Mouse (Mus musculus) megakaryocyte, embryonic 14.5 days (primary cell): ENCODE measurements around the gene Taar7a. TPM values are rescaled to one million over a fixed set of nuclear protein-coding genes. Genes with fewer than 3 reads are reported as not detected.

Source experiments
- H3K27me3 ChIP-seq: replicated peaks from 2 replicates; pipeline ENCODE3; 2012; ENCODE audit warnings: inconsistent platforms
- H3K36me3 ChIP-seq: replicated peaks from 2 replicates; pipeline ENCODE3; 2012; ENCODE audit warnings: low read length, inconsistent platforms, mixed read lengths
- H3K4me1 ChIP-seq: 2 replicates; pipeline ENCODE4 v1.6.1; 2012; ENCODE audit warnings: inconsistent platforms
- H3K4me3 ChIP-seq: replicated peaks from 2 replicates; pipeline ENCODE3; 2012; ENCODE audit warnings: moderate library complexity, mild to moderate bottlenecking, inconsistent platforms
- H3K9me3 ChIP-seq: 2 replicates; pipeline ENCODE4 v1.6.1; 2012; ENCODE audit warnings: inconsistent platforms
- FLI1 ChIP-seq: IDR thresholded peaks from 2 replicates; pipeline ENCODE4 v1.6.1; 2012; ENCODE audit warnings: low read length, inconsistent platforms, mixed read lengths
- GATA1 ChIP-seq: IDR thresholded peaks from 3 replicates; pipeline ENCODE4 v1.6.1; 2012; ENCODE audit warnings: mixed read lengths, low read length, inconsistent platforms, borderline replicate concordance
- polyA plus RNA-seq: library from polyadenylated mRNA; stranded (reverse); fragments of >175 nt; gene quantifications from 2 replicates; pipeline ENCODE4 v1.2.3, GENCODE M21; 2012; ENCODE audit warnings: low replicate concordance; ENCODE audit not compliant: insufficient read depth

The Taar7a gene
- polyA plus RNA-seq, 1 experiment = not detected

DNA sequence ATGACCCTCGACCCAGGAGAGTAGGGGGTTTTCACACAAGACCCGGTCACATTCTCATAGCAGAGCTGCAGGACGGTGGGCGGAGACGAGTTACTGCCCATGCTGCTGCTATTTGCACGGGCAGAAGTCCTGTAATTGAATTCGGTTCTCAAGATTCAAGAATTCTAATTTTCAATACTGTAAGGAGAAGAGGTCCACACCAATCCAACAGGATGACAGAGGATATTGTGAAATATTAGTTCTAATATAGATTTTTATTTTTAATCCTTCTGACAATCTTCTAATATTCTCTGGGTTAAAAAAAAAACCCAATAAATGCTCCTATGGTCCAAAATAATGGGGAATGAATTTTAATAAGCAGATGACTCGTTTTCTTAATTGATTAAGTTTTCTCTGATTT is 7.7 kb downstream of the Taar7a start, which contains the start of gene Taar6:
Gene Taar6, minus strand, starts transcription at position 101 of the 400 bp plus-strand sequence.
- no peaks in the 10 kb centered on the region for H3K36me3 ChIP-seq
- no peak within 1 kb of the TSS for H3K4me3 ChIP-seq
- no peaks in the 10 kb centered on the region for H3K4me1 ChIP-seq
- no peaks in the 10 kb centered on the region for H3K9me3 ChIP-seq
- H3K27me3 ChIP-seq = no peaks in the 10 kb centered on the region
- TF ChIP-seq GATA1 = no peak
- no peak for TF ChIP-seq FLI1

DNA sequence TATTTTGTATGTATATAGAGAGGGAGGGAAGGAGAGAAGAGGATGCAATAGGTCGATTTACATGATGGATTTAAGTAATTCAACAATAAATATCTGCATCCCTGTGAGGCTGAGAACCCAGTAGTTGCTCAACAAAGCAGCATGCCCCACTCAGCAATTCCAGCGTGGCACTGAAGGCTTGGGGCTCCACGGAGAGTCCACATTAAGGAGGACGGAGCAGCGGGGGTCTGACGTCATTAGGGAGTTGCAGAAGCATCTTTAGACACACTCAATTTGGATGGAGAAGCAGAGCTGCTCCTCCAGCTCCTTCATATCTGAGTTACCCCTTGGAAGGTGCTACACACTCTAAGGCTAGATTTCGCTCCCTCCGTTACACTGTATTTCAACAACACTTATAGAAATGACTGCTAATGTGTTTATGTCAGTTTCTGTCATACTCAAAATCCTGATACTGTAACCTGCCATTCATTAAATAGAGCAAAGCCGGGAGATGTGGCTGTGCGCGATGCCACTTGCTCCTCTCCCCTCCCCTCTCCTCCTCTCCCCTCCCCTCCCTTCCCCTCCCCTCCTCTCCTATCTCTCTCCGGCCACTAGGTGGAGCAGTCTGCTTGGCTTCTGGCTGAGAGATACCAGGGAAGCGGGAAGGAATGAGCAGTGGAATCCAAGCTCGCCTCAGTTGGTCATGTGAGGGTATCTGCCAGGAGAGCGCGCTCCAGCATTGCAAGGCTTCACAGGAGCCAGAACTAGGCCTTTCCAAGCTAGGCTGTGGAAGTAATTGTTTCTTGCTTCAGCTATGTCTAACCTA is 14.2 kb downstream of the Taar7a start:
- Histone ChIP-seq H3K4me3 (no peak overlapping the region), H3K9me3 (no peaks in the 10 kb centered on the region), H3K4me1 (peaks cover 4% of the 10 kb centered on the region; the same call in 1 of the 2 replicates), H3K36me3 (no peaks in the 10 kb centered on the region), H3K27me3 (no peaks in the 10 kb centered on the region)
- TF ChIP-seq FLI1 (no peak), GATA1 (no peak)

DNA sequence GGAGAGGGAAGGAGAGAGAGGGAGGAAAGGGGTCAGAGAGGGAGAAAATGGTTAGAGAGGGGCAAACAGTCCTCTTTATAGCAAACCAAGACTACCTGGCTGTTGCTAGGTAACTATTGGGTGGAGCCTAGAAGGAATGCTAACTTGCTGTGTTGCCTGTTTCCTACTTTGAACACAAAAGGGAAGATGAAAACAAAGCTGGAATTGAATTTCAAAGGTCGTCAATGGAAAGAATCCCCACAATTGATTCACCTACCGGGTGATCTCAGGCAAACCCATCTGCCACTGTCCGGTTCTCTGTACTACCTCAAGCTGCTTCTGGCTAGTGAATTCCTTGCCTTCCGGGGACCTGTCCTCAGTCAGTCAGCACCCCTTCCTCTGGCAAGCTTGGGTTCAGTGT is 15.3 kb downstream of the Taar7a start:
- no peaks in the 10 kb centered on the region for H3K36me3 ChIP-seq
- no peak for TF ChIP-seq GATA1
- TF ChIP-seq FLI1 = no peak

DNA sequence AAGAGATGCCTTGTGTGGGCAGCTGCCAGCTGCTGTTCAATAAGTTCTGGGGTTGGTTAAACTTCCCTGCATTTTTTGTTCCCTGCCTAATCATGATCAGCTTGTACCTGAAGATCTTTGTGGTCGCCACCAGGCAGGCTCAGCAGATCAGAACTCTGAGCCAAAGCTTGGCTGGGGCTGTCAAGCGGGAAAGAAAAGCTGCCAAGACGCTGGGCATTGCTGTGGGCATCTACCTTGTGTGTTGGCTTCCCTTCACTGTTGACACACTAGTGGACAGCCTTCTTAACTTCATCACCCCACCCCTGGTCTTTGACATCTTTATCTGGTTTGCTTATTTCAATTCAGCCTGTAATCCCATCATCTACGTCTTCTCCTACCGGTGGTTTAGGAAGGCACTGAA is 22.0 kb downstream of the Taar7a start:
- Histone ChIP-seq H3K27me3 (no peaks in the 10 kb centered on the region), H3K4me1 (no peaks in the 10 kb centered on the region), H3K4me3 (no peak overlapping the region), H3K9me3 (0 out of 2 replicates have a peak, but pooled peaks cover 7% of the 10 kb centered on the region), H3K36me3 (no peaks in the 10 kb centered on the region)
- TF ChIP-seq FLI1 (no peak), GATA1 (no peak)

More for the DNA sequence above, 15.3 kb downstream of the Taar7a start:
- Histone ChIP-seq H3K4me3 (no peak overlapping the region), H3K27me3 (no peaks in the 10 kb centered on the region), H3K9me3 (no peaks in the 10 kb centered on the region), H3K4me1 (peaks cover 4% of the 10 kb centered on the region; the same call in 1 of the 2 replicates)

DNA sequence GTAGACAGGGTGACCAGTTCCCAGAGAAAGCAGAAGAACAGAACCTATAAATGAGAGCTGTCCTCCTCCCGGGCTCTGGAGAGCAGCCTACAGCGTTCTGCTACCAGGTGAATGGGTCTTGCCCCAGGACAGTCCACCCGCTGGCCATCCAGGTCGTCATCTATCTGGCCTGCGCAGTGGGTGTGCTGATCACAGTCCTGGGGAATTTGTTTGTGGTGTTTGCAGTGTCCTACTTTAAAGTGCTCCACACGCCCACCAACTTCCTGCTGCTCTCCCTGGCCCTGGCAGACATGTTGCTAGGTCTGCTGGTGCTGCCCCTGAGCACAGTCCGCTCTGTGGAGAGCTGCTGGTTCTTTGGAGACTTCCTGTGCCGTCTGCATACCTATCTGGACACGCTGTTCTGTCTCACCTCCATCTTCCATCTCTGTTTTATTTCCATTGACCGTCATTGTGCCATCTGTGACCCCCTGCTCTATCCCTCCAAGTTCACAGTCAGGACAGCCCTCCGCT is 22.6 kb downstream of the Taar7a start, which contains the start of gene Taar5:
Gene Taar5, plus strand, starts transcription at position 51 of the 510 bp plus-strand sequence.
- Histone ChIP-seq H3K4me1 (no peaks in the 10 kb centered on the region), H3K27me3 (no peaks in the 10 kb centered on the region), H3K9me3 (0 out of 2 replicates have a peak, but pooled peaks cover 7% of the 10 kb centered on the region), H3K4me3 (peak within 1 kb of the TSS; percentile 5), H3K36me3 (no peaks in the 10 kb centered on the region)
- no peak for TF ChIP-seq FLI1
- TF ChIP-seq GATA1 = no peak

DNA sequence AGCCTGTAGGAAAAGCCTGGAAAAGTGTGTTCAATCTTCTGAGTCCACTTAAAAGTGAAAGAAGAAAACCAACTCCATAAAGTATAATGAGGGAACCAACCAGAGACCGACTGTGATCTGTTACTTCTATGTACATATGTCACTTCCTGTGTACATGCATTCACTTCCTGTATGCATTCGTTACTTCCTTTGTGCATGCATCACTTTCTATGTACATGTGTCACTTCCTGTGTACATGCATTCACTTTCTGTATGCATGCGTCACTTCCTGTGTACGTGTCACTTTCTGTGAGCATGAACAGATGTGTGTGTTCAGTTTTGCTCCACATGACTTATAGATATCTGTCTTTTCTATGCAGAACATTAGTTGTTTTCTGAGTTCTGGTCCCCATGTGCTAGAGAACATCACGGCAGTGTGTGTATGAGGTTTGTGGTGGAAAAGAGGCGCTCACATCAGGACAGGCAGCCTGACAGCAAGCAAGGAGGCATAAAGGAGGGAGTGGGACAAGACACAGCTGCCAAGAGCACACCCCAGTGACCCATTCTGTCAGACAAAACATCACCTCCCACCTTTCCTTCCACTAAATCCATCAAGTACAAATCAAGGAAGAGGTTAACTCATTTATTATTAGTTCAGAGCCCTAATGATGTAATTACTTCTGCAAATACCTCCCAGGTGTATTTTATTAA is 28.2 kb downstream of the Taar7a start:
- TF ChIP-seq GATA1 = no peak
- TF ChIP-seq FLI1 = 0 out of 2 replicates have a peak, but pooled peaks have one; percentile 28
- Histone ChIP-seq H3K9me3 (peaks cover 5% of the 10 kb centered on the region; the same call in 1 of the 2 replicates), H3K4me1 (peaks cover 9% of the 10 kb centered on the region), H3K27me3 (no peaks in the 10 kb centered on the region), H3K4me3 (peak overlapping the region; percentile 46), H3K36me3 (no peaks in the 10 kb centered on the region)

DNA sequence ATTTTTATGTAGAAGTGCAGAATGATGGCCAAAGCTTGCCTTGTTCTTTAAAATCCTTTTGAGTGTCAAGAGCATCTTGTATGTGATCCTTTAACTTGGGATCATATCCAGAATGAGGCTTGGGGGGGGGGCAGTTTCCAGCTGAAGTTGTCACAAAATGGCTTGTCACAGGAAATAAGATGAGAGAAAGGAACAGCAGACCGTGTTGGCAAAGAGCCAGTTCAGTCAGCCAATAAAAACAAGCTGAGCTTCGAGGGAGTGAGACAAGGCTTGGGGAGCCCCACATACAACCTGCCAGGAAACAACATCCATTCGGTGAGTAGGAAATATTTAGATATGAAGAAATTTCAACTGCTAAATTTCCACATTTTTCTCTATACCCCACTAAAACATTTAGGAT is 29.8 kb downstream of the Taar7a start:
- TF ChIP-seq GATA1 = no peak
- TF ChIP-seq FLI1 = no peak
- H3K9me3 ChIP-seq = peaks cover 5% of the 10 kb centered on the region; the same call in 1 of the 2 replicates
- H3K4me3 ChIP-seq = no peak overlapping the region
- no peaks in the 10 kb centered on the region for H3K36me3 ChIP-seq
- H3K27me3 ChIP-seq = no peaks in the 10 kb centered on the region
- H3K4me1 ChIP-seq = peaks cover 9% of the 10 kb centered on the region

DNA sequence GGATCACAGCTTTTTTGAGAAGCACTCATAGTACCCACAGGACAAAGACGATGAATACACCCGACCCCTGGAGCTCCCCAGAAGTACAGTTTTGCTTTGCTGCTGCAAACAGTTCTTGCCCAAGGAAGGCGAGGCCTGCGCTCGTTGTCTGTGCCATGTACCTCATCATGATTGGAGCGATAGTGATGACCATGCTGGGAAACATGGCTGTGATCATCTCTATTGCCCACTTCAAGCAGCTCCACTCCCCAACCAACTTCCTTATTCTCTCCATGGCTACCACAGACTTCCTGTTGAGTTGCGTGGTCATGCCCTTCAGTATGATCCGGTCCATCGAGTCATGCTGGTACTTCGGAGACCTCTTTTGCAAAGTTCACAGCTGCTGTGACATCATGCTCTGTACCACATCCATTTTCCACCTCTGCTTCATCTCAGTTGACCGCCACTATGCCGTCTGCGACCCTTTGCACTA is 32.8 kb downstream of the Taar7a start, which contains the start of gene Taar4:
Gene Taar4, plus strand, starts transcription at position 51 of the 472 bp plus-strand sequence.
- TF ChIP-seq GATA1 (no peak), FLI1 (no peak)
- H3K4me3 ChIP-seq = peak within 1 kb of the TSS; percentile 48
- H3K9me3 ChIP-seq = peaks cover 5% of the 10 kb centered on the region; the same call in 1 of the 2 replicates
- peaks cover 9% of the 10 kb centered on the region for H3K4me1 ChIP-seq
- H3K27me3 ChIP-seq = no peaks in the 10 kb centered on the region
- H3K36me3 ChIP-seq = no peaks in the 10 kb centered on the region

DNA sequence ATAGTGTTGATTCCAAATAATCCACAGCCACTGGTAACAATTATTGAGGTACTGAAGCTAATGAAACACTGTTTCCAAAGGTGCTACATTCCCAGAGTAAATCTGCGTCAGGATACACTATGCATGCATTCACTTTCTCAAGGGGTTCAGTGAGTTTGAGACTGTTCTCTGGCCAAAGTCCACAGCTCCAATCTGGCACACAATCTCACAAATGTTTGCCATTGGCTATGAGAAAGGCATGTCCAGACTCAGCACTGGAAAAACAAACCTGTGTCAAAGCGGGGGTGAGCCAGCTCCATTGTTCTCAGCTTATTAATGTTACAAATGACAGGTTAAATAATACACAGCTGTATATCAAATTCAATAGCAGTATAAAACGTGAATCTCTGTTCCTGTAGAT is 34.2 kb downstream of the Taar7a start:
- no peaks in the 10 kb centered on the region for H3K27me3 ChIP-seq
- peaks cover 5% of the 10 kb centered on the region; the same call in 1 of the 2 replicates for H3K9me3 ChIP-seq
- no peaks in the 10 kb centered on the region for H3K36me3 ChIP-seq
- TF ChIP-seq GATA1 = no peak
- TF ChIP-seq FLI1 = no peak
- no peak overlapping the region for H3K4me3 ChIP-seq
- H3K4me1 ChIP-seq = peaks cover 5% of the 10 kb centered on the region; the same call in 1 of the 2 replicates
